Mouse (Mus musculus) heart, embryonic 11.5 days (tissue): ENCODE results near the gene Ampd3. TPM values are rescaled to one million over a fixed set of nuclear protein-coding genes. Genes with fewer than 3 reads are reported as not detected.

Experiments used
- ATAC-seq: fragments of 200-750 bp; cut with Nextera tagmentation; replicated peaks from 2 replicates; pipeline ENCODE4 v1.8.0; 2017; ENCODE audit warnings: moderate library complexity; ENCODE audit not compliant: insufficient number of reproducible peaks, low FRiP score, low TSS enrichment
- H3K27ac ChIP-seq: fragments of 300-500 bp; sonication (generic); 2 replicates; pipeline ENCODE4 v1.5.1; 2014; ENCODE audit warnings: mild to moderate bottlenecking, low read depth, low read length
- H3K27me3 ChIP-seq: fragments of 300-500 bp; sonication (generic); 2 replicates; pipeline ENCODE4 v1.6.1; 2014; ENCODE audit warnings: mild to moderate bottlenecking, low read length, mixed read lengths; ENCODE audit not compliant: control insufficient read depth, insufficient read depth
- H3K36me3 ChIP-seq: fragments of 300-500 bp; sonication (generic); 2 replicates; pipeline ENCODE4 v1.6.1; 2014; ENCODE audit warnings: mild to moderate bottlenecking, low read length, moderate library complexity, mixed read lengths; ENCODE audit not compliant: control insufficient read depth, insufficient read depth
- H3K4me1 ChIP-seq: fragments of 300-500 bp; sonication (generic); 2 replicates; pipeline ENCODE4 v1.6.1; 2014; ENCODE audit warnings: low read length; ENCODE audit not compliant: control insufficient read depth, insufficient read depth
- H3K4me2 ChIP-seq: fragments of 300-500 bp; sonication (generic); 2 replicates; pipeline ENCODE4 v1.6.1; 2014; ENCODE audit warnings: mild to moderate bottlenecking, moderate library complexity
- H3K4me3 ChIP-seq: fragments of 300-500 bp; sonication (generic); 2 replicates; pipeline ENCODE4 v1.5.1; 2014; ENCODE audit warnings: low read depth, low read length
- H3K9ac ChIP-seq: fragments of 300-500 bp; sonication (generic); 2 replicates; pipeline ENCODE4 v1.6.1; 2014; ENCODE audit warnings: mild to moderate bottlenecking, low read depth, low read length, moderate library complexity
- H3K9me3 ChIP-seq: fragments of 300-500 bp; sonication (generic); replicated peaks from 2 replicates; pipeline ENCODE4 v1.6.1; 2016; ENCODE audit warnings: low read length; ENCODE audit not compliant: control insufficient read depth
- WGBS: fragments of 180-500 bp; shearing (Covaris S2); extraction: QIAGEN DNeasy Blood & Tissue Kit; methylation state at CpG from one replicate; pipeline ENCODE4 v1.1.7; 2014; ENCODE audit not compliant: insufficient replicate concordance; 5-methylcytosine and 5-hydroxymethylcytosine counted together
- polyA plus RNA-seq: library from polyadenylated mRNA; unstranded; fragments of >200 nt; fragmentation: Nextera tagmentation; extraction: Ambion mirVana; gene quantifications from 2 replicates; pipeline ENCODE4 v1.2.1, GENCODE M21; 2014

Gene Ampd3
- 6.0 and 8.9 TPM in 2 replicates for polyA plus RNA-seq

- no peak for ATAC-seq
- Histone ChIP-seq H3K9me3 (no peaks in the 10 kb centered on the region), H3K4me3 (peak within 1 kb of the TSS; percentile 67), H3K27ac (no peak within 1 kb of the TSS), H3K9ac (peak within 1 kb of the TSS; percentile 83), H3K4me2 (peak within 1 kb of the TSS; percentile 99), H3K36me3 (no peaks in the 10 kb centered on the region), H3K4me1 (peaks cover 17% of the 10 kb centered on the region), H3K27me3 (peaks cover 14% of the 10 kb centered on the region)
- WGBS: 11% methylated on average over 16 of the region's 16 CpGs
Observed at GRCm38 (mm10) chr7:110768001-110768400, at the start of gene Ampd3. Gene Ampd3 (plus strand): TSS chr7:110768206.

GRCm38 (mm10) chr7:110718505-110718904 lies 49.5 kb upstream of the Ampd3 start:
- no peak for ATAC-seq
- no peak overlapping the region for H3K27ac ChIP-seq
- WGBS: 73% methylated on average over 6 of the region's 6 CpGs
- H3K36me3 ChIP-seq: no peaks in the 10 kb centered on the region
- no peak overlapping the region for H3K4me2 ChIP-seq
- H3K4me3 ChIP-seq: no peak overlapping the region
- H3K9me3 ChIP-seq: no peaks in the 10 kb centered on the region
- H3K9ac ChIP-seq: no peak overlapping the region
- H3K4me1 ChIP-seq: no peaks in the 10 kb centered on the region
- no peaks in the 10 kb centered on the region for H3K27me3 ChIP-seq

GRCm38 (mm10) chr7:110719857-110720256 lies 48.1 kb upstream of the Ampd3 start:
- no peaks in the 10 kb centered on the region for H3K4me1 ChIP-seq
- no peaks in the 10 kb centered on the region for H3K27me3 ChIP-seq
- 71% methylated on average over 4 of the region's 4 CpGs for WGBS
- no peak overlapping the region for H3K4me3 ChIP-seq
- no peak overlapping the region for H3K9ac ChIP-seq
- no peak overlapping the region for H3K4me2 ChIP-seq
- H3K9me3 ChIP-seq: no peaks in the 10 kb centered on the region
- no peak for ATAC-seq
- no peak overlapping the region for H3K27ac ChIP-seq
- no peaks in the 10 kb centered on the region for H3K36me3 ChIP-seq

- no peak overlapping the region for H3K9ac ChIP-seq
- WGBS: 65% methylated on average over 4 of the region's 4 CpGs
- no peak for ATAC-seq
Observed at GRCm38 (mm10) chr7:110722183-110722582, 45.8 kb upstream of the Ampd3 start.

GRCm38 (mm10) chr7:110727049-110727448 lies 41.0 kb upstream of the Ampd3 start:
- Histone ChIP-seq H3K36me3 (no peaks in the 10 kb centered on the region), H3K9me3 (no peaks in the 10 kb centered on the region), H3K4me2 (no peak overlapping the region), H3K9ac (no peak overlapping the region), H3K4me3 (no peak overlapping the region), H3K4me1 (no peaks in the 10 kb centered on the region), H3K27me3 (no peaks in the 10 kb centered on the region), H3K27ac (no peak overlapping the region)
- ATAC-seq: no peak
- 32% methylated on average over 2 of the region's 2 CpGs for WGBS

More at GRCm38 (mm10) chr7:110722183-110722582, 45.8 kb upstream of the Ampd3 start:
- Histone ChIP-seq H3K4me3 (no peak overlapping the region), H3K27ac (no peak overlapping the region), H3K4me1 (no peaks in the 10 kb centered on the region), H3K9me3 (no peaks in the 10 kb centered on the region), H3K27me3 (no peaks in the 10 kb centered on the region), H3K4me2 (no peak overlapping the region), H3K36me3 (no peaks in the 10 kb centered on the region)

GRCm38 (mm10) chr7:110728876-110729275 lies 39.1 kb upstream of the Ampd3 start:
- no peaks in the 10 kb centered on the region for H3K36me3 ChIP-seq
- no peak overlapping the region for H3K4me3 ChIP-seq
- no peak overlapping the region for H3K27ac ChIP-seq
- no peak overlapping the region for H3K9ac ChIP-seq
- no peaks in the 10 kb centered on the region for H3K9me3 ChIP-seq
- no peaks in the 10 kb centered on the region for H3K27me3 ChIP-seq
- ATAC-seq: no peak
- H3K4me1 ChIP-seq: no peaks in the 10 kb centered on the region
- 51% methylated on average over 3 of the region's 3 CpGs for WGBS
- H3K4me2 ChIP-seq: no peak overlapping the region

GRCm38 (mm10) chr7:110729295-110729694 lies 38.7 kb upstream of the Ampd3 start:
- no peak overlapping the region for H3K27ac ChIP-seq
- H3K27me3 ChIP-seq: no peaks in the 10 kb centered on the region
- H3K9ac ChIP-seq: no peak overlapping the region
- H3K9me3 ChIP-seq: no peaks in the 10 kb centered on the region
- H3K4me1 ChIP-seq: no peaks in the 10 kb centered on the region
- 72% methylated on average over 6 of the region's 6 CpGs for WGBS
- no peak overlapping the region for H3K4me3 ChIP-seq
- no peak for ATAC-seq
- H3K36me3 ChIP-seq: no peaks in the 10 kb centered on the region
- H3K4me2 ChIP-seq: no peak overlapping the region

GRCm38 (mm10) chr7:110731091-110731967 lies 36.7 kb upstream of the Ampd3 start:
- Histone ChIP-seq H3K9ac (no peak overlapping the region), H3K27ac (no peak overlapping the region)
- 58% methylated on average over 6 of the region's 6 CpGs for WGBS

More at GRCm38 (mm10) chr7:110731091-110731967, 36.7 kb upstream of the Ampd3 start:
- H3K4me2 ChIP-seq: no peak overlapping the region
- ATAC-seq: no peak
- no peaks in the 10 kb centered on the region for H3K4me1 ChIP-seq
- no peak overlapping the region for H3K4me3 ChIP-seq
- no peaks in the 10 kb centered on the region for H3K36me3 ChIP-seq
- H3K9me3 ChIP-seq: 0 out of 2 replicates have a peak, but pooled peaks cover 3% of the 10 kb centered on the region
- H3K27me3 ChIP-seq: no peaks in the 10 kb centered on the region
